Mouse (Mus musculus) E14TG2a.4 (cell line): ENCODE data around the gene Apba2.

Source experiments
- H3K27me3 ChIP-seq: 2 replicates; pipeline ENCODE4 v1.6.1; 2014; ENCODE audit warnings: low read length, control low read depth; ENCODE audit not compliant: insufficient read depth
- H3K36me3 ChIP-seq: 2 replicates; pipeline ENCODE4 v1.6.1; 2014; ENCODE audit warnings: low read length, control low read depth; ENCODE audit not compliant: insufficient read depth
- H3K4me1 ChIP-seq: replicated peaks from 2 replicates; pipeline ENCODE4 v1.6.1; 2014; ENCODE audit warnings: low read depth, low read length, control low read depth
- H3K4me3 ChIP-seq: replicated peaks from 2 replicates; pipeline ENCODE4 v1.5.1; 2014; ENCODE audit warnings: mild to moderate bottlenecking, low read length
- H3K9me3 ChIP-seq: 2 replicates; pipeline ENCODE4 v1.6.1; 2014; ENCODE audit warnings: low read length, control low read depth
- CTCF ChIP-seq: conservative IDR thresholded peaks from 2 replicates; pipeline ENCODE4 v1.5.1; 2014; ENCODE audit warnings: low read length
- NANOG ChIP-seq: IDR thresholded peaks from 2 replicates; pipeline ENCODE4 v1.6.1; 2014; ENCODE audit warnings: borderline replicate concordance, low read length, mixed read lengths
- POU5F1 ChIP-seq: IDR thresholded peaks from 2 replicates; pipeline ENCODE4 v1.6.1; 2014; ENCODE audit warnings: low read length, borderline replicate concordance

Apba2 gene

GRCm38 (mm10) chr7:64539450-64540148, 38.1 kb downstream of the Apba2 start:
- TF ChIP-seq CTCF (no peak), POU5F1 (no peak), NANOG (no peak)
- Histone ChIP-seq H3K36me3 (no peaks in the 10 kb centered on the region), H3K4me1 (no peaks in the 10 kb centered on the region), H3K4me3 (peak overlapping the region; percentile 63), H3K27me3 (peaks cover 7% of the 10 kb centered on the region), H3K9me3 (peaks cover 5% of the 10 kb centered on the region; the same call in 1 of the 2 replicates)

GRCm38 (mm10) chr7:64546801-64547200, 45.3 kb downstream of the Apba2 start:
- H3K4me1 ChIP-seq, result peaks cover 3% of the 10 kb centered on the region; the same call in 1 of the 2 replicates
- TF ChIP-seq CTCF (no peak), POU5F1 (no peak), NANOG (no peak)
- no peak overlapping the region for H3K4me3 ChIP-seq
- H3K27me3 ChIP-seq, result no peaks in the 10 kb centered on the region; the same call in none of the 2 replicates
- no peaks in the 10 kb centered on the region for H3K36me3 ChIP-seq
- H3K9me3 ChIP-seq, result no peaks in the 10 kb centered on the region

DNA sequence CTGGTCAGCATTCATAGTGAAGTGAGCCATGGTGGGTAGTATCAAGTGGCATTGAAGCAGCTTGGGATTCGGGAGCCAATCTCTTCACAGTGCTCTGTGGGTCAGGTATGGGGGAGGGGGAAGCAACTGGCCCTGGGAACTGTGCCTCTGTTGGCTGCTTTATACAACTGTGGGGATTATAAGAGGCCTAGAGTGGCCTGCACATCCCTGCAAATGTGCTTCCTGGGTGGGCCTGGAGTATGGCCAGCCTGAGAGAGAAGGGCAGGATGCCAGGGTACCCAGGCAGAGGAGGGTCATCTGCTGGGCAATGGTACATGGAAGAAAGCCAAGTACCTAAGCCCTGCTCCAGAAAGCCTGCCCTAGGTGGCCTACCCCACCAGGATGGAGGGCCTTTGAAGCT, 49.4 kb downstream of the Apba2 start:
- H3K9me3 ChIP-seq, result no peaks in the 10 kb centered on the region
- peaks cover 13% of the 10 kb centered on the region for H3K4me1 ChIP-seq
- TF ChIP-seq POU5F1 (no peak), NANOG (no peak), CTCF (no peak)
- H3K4me3 ChIP-seq, result no peak overlapping the region
- H3K27me3 ChIP-seq, result peaks cover 5% of the 10 kb centered on the region
- H3K36me3 ChIP-seq, result no peaks in the 10 kb centered on the region

- Histone ChIP-seq H3K4me3 (no peak overlapping the region), H3K4me1 (peaks cover 13% of the 10 kb centered on the region), H3K9me3 (no peaks in the 10 kb centered on the region), H3K27me3 (peaks cover 5% of the 10 kb centered on the region), H3K36me3 (no peaks in the 10 kb centered on the region)
- TF ChIP-seq POU5F1, result no peak
- TF ChIP-seq NANOG, result no peak
- TF ChIP-seq CTCF, result no peak
These were observed 51.2 kb downstream of the Apba2 start for GRCm38 (mm10) chr7:64552523-64553190.

- Histone ChIP-seq H3K36me3 (no peaks in the 10 kb centered on the region), H3K4me3 (no peak overlapping the region), H3K9me3 (no peaks in the 10 kb centered on the region), H3K27me3 (peaks cover 5% of the 10 kb centered on the region; the same call in 1 of the 2 replicates), H3K4me1 (no peaks in the 10 kb centered on the region)
- TF ChIP-seq NANOG, result no peak
- no peak for TF ChIP-seq CTCF
- TF ChIP-seq POU5F1, result no peak
These were observed 60.4 kb downstream of the Apba2 start for GRCm38 (mm10) chr7:64561711-64562498.

DNA sequence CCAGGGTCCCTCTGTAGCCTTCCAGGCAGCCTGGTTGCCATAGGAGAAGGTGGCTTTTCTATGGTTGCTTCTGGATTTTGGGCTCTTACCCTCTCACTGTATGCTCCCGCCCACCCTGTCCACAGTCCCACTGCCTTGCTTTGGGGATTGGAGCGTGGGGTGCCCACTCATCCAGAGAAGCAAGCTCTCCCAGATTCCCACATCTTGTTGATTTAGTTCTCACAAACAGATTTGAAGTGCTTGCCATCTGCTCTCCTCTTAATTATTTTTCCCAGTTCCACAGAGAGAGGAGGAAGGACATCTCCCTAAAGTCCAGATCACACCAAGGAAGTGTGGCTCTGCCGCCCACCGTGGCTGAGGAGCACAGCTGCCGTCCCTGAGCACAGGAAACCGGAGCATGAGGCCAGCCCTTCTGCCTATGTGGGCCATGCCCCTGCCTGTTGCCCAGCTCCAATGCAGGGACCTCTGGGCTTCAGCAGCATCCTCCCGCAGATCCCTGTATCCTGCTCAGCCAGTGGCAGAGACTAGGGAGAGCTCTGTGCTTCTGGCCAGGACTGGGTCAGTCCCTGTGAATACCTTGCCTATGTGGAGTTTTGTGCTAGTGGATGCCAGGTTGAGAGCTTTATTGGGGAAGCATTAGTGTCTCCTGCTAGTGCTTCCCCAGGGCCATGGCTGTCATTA, 63.5 kb downstream of the Apba2 start:
- no peaks in the 10 kb centered on the region for H3K4me1 ChIP-seq
- no peak overlapping the region for H3K4me3 ChIP-seq
- H3K9me3 ChIP-seq, result no peaks in the 10 kb centered on the region
- H3K36me3 ChIP-seq, result no peaks in the 10 kb centered on the region
- TF ChIP-seq CTCF (no peak), POU5F1 (no peak), NANOG (no peak)
- peaks cover 6% of the 10 kb centered on the region; the same call in 1 of the 2 replicates for H3K27me3 ChIP-seq

- Histone ChIP-seq H3K27me3 (peaks cover 6% of the 10 kb centered on the region; the same call in 1 of the 2 replicates), H3K4me3 (no peak overlapping the region), H3K9me3 (no peaks in the 10 kb centered on the region), H3K36me3 (no peaks in the 10 kb centered on the region), H3K4me1 (no peaks in the 10 kb centered on the region)
- no peak for TF ChIP-seq NANOG
- no peak for TF ChIP-seq POU5F1
- no peak for TF ChIP-seq CTCF
These were observed 65.1 kb downstream of the Apba2 start for GRCm38 (mm10) chr7:64566371-64567243.

GRCm38 (mm10) chr7:64568722-64569121, 67.2 kb downstream of the Apba2 start:
- Histone ChIP-seq H3K4me1 (no peaks in the 10 kb centered on the region), H3K9me3 (no peaks in the 10 kb centered on the region), H3K27me3 (peaks cover 6% of the 10 kb centered on the region; the same call in 1 of the 2 replicates), H3K36me3 (no peaks in the 10 kb centered on the region), H3K4me3 (no peak overlapping the region)
- TF ChIP-seq NANOG (no peak), CTCF (no peak), POU5F1 (no peak)
